Mouse (Mus musculus): ENCODE measurements around the gene Rgcc. TPM values are rescaled to one million over a fixed set of nuclear protein-coding genes. Genes with fewer than 3 reads are reported as not detected.

Gene Rgcc
- 52.0 and 76.1 TPM in 2 replicates for total RNA-seq (2023)

DNA sequence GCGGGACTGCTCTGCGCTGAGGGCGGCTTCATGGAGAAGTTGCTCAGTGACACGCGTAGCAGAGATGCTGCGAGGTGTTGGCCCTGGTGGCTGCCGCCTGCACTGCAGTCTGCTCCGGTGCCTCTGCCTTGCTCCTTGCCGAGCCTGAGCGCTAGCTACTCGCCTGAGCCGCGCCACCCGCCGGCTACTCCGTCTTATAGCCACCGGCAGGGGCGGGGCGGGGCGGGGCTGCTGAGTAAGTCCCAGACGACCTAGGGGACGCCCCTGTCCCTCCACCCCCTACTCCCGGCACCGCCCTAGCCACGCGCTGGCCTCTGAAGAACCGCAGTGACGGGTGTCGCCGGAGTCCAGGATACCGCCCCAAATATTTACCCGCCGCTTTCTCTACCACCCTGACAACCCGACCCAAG, at the start of gene Rgcc:
TSS of gene Rgcc (minus strand) at position 180 of the 410 bp plus-strand sequence.

Other genes starting within 250 kb of the Rgcc start
- not detected in 2 replicates for gene Zfp957, start 54.3 kb downstream of the Rgcc start, total RNA-seq (2023)
- gene Naa16, start 89.1 kb upstream of the Rgcc start, total RNA-seq (2023), result 28.0 and 37.8 TPM in 2 replicates
- 1.4 and 1.7 TPM in 2 replicates for gene Mtrf1, start 96.1 kb upstream of the Rgcc start, total RNA-seq (2023)
- 37.4 and 37.5 TPM in 2 replicates for gene Kbtbd7, start 124.9 kb upstream of the Rgcc start, total RNA-seq (2023)
- gene Kbtbd6, start 150.2 kb upstream of the Rgcc start, total RNA-seq (2023), result 1.7 and 3.1 TPM in 2 replicates
- 61.6 and 67.4 TPM in 2 replicates for gene Elf1, start 179.5 kb upstream of the Rgcc start, total RNA-seq (2023)
- 20.9 and 22.9 TPM in 2 replicates for gene Wbp4, start 179.9 kb upstream of the Rgcc start, total RNA-seq (2023)

All from neutrophil, adult 65 days (primary cell).